Mouse (Mus musculus): ENCODE results near the gene Stambpl1.

DNA sequence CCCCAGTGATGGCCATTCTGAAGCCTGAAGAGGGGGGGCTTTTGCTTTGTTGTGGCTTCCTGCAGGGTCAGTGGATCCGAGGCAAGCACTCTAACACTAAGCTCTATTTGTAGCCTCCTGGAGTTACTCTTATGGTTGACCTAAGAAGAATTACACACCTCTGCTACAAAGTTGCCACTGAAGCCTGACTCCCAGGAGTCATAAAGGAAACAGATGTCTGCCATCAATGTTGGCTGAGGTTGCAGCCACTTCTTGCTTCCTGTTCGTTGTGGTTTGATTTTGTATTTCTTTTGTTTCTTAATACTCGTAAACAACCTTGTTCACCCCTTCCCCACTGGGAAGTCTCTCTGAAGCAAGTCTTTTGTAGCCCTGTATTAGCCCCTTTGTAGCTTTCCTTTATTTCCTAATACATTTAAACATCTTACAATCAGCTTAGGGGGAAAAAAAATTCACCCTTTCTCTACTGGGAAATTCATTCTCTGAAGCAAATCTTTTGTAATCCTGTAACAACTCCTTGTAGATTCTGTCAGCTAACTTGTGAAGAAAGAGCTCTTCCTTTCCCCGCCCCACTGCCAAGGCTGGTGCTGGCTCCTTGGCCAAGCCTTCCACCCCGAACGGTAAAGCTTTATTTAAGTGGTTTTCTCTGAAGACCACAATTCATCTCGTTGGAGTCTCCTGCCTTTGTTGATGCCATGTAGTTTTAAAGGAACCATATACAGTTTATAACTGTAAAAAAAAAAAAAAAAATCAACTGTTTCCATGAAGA is 23.9 kb upstream of the Stambpl1 start:
- TF ChIP-seq CTCF (IDR thresholded peaks at IDR 0.05; ENCODE audit: low read depth) (no peak), EP300 (optimal IDR thresholded peaks at IDR 0.05) (no peak)

Measured in stomach, postnatal 0 days (tissue).